Mouse (Mus musculus) E14TG2a.4 (cell line): ENCODE results near the gene Blmh.

Experiments used
- CTCF ChIP-seq: conservative IDR thresholded peaks from 2 replicates; pipeline ENCODE4 v1.5.1; 2014; ENCODE audit warnings: low read length
- NANOG ChIP-seq: IDR thresholded peaks from 2 replicates; pipeline ENCODE4 v1.6.1; 2014; ENCODE audit warnings: borderline replicate concordance, low read length, mixed read lengths
- POU5F1 ChIP-seq: IDR thresholded peaks from 2 replicates; pipeline ENCODE4 v1.6.1; 2014; ENCODE audit warnings: low read length, borderline replicate concordance

- TF ChIP-seq CTCF (peak; percentile 24), POU5F1 (no peak), NANOG (no peak)
Measured at GRCm38 (mm10) chr11:76894240-76894639, 30.4 kb upstream of the Blmh start.
